Mouse (Mus musculus) stomach, postnatal 0 days (tissue): ENCODE data around the gene Gm17349.

Source experiments
- CTCF ChIP-seq: IDR thresholded peaks from 2 replicates; pipeline ENCODE4 v1.5.1; 2016; ENCODE audit warnings: antibody characterized with exemption, low read depth, mild to moderate bottlenecking, moderate library complexity
- EP300 ChIP-seq: optimal IDR thresholded peaks from 2 replicates; pipeline ENCODE3; 2016; ENCODE audit warnings: antibody characterized with exemption

- TF ChIP-seq EP300, result no peak
- no peak for TF ChIP-seq CTCF
Observed at GRCm38 (mm10) chr15:99723515-99724291, 18.4 kb upstream of the Gm17349 start.
